Mouse (Mus musculus) bone marrow macrophage, adult 2 months (primary cell): Measurements from ENCODE around the gene Csnk1g2. TPM values are rescaled to one million over a fixed set of nuclear protein-coding genes. Genes with fewer than 3 reads are reported as not detected.

ENCODE experiments used
- H3K27ac ChIP-seq: 2 replicates; pipeline ENCODE4 v1.5.1; 2012; ENCODE audit warnings: low read depth, low read length; ENCODE audit not compliant: insufficient read depth
- H3K4me1 ChIP-seq: 2 replicates; pipeline ENCODE4 v1.6.1; 2012; ENCODE audit warnings: low read length; ENCODE audit not compliant: control insufficient read depth, insufficient read depth
- H3K4me3 ChIP-seq: 2 replicates; pipeline ENCODE4 v1.5.1; 2012; ENCODE audit warnings: mild to moderate bottlenecking, low read length, moderate library complexity; ENCODE audit not compliant: insufficient read depth
- CTCF ChIP-seq: IDR thresholded peaks from 2 replicates; pipeline ENCODE4 v1.5.1; 2012; ENCODE audit warnings: low read depth, mild to moderate bottlenecking, low read length, moderate library complexity
- POLR2A ChIP-seq: IDR thresholded peaks from 2 replicates; pipeline ENCODE4 v1.6.1; 2012; ENCODE audit warnings: mild to moderate bottlenecking, low read depth, low read length, borderline replicate concordance
- polyA plus RNA-seq: library from polyadenylated mRNA; stranded (reverse); fragments of >200 nt; gene quantifications from 2 replicates; pipeline ENCODE4 v1.2.4, GENCODE M21; 2012; ENCODE audit not compliant: missing spikeins, insufficient read depth, insufficient read length

Csnk1g2 gene
- 87.3 and 98.4 TPM in 2 replicates for polyA plus RNA-seq

DNA sequence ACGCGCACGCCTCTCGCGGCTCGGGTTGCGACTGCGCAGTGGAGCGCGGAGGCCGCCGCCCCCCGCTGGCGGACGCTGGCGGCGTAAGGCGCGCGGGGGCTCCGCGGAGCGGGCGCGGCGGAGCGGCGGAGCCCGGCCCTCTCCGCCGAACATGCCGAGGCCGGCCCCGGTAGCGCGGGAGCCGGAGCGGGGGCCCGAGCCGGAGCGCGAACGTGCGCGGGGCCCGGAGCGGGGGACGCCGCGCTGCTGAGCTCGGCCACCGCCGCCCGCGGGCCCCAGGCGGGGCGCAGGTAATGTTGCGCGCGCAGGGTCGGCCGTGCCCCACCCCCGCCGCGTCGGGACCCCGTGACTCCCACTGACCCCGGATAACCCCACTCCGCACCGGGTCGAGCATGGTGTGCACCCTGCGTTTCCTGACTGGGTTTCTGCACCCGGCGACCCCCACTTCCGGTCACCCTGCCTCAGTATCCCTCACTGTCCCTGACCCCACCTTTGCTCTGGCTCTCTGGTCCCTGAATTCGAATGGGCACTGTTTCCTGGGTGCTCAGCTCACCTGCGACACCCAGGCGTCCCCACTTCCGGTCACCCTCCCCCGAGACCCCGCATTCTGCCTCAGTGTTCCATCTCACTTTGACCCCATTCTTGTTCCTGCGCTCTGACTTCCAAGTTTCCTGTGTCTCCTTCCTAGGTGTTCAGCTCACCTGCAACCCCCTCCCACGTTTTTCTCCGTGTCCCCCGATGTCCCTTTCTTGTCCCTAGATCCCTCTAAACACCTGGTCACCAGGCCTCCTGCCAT lies at the start of gene Csnk1g2:
Gene Csnk1g2 (plus strand): TSS at position 178 of the 796 bp plus-strand sequence.
- H3K4me3 ChIP-seq, result peak within 1 kb of the TSS; percentile 79
- TF ChIP-seq CTCF (no peak), POLR2A (no peak)
- H3K4me1 ChIP-seq, result peaks cover 16% of the 10 kb centered on the region

DNA sequence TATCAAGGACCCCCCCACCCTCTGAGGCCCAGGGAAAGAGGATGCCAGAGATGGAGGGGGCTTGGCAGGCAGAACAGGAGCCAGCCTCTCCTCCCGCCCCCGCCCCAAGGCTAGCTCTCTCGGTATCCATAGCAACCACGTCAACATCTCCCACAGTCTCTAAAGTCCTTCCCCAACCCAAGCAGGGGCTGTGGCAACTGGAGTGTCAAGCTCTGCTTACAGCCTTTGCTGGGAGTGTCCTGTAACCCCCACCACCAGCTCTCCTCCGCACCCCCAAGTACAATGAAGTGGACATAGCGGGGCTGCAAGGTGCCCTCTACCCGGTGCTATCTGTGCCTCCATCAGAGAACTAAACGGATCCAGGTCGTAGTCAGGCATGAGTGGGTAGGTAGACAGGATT lies 48.7 kb upstream of the Csnk1g2 start:
- no peak for TF ChIP-seq POLR2A
- no peak for TF ChIP-seq CTCF
- H3K27ac ChIP-seq, result no peak overlapping the region
- H3K4me1 ChIP-seq, result peaks cover 36% of the 10 kb centered on the region
- no peak overlapping the region for H3K4me3 ChIP-seq

More for the DNA sequence above, at the start of gene Csnk1g2:
- H3K27ac ChIP-seq, result peak within 1 kb of the TSS; percentile 83

DNA sequence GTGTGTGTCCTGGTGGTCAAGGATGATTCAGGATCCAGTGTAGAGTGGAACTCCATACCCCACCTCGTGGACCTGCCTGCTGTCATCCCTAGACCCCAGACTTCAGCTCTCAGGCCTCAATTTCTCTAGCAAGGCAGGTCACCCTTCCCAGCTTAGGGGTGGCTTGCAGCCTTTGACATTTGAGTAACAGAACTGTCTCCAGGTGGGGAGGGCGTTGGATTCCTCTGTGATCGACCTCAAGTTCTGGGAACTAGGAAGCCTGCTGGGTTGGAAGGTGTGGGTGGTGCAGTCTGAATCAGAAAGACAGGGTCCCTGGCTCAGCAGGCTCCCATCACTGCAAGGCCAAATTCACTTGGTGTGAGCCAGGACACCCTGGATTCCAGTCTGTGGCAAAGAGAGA lies 47.7 kb upstream of the Csnk1g2 start:
- TF ChIP-seq POLR2A, result no peak
- no peak for TF ChIP-seq CTCF
- no peak overlapping the region for H3K27ac ChIP-seq
- peaks cover 35% of the 10 kb centered on the region for H3K4me1 ChIP-seq
- peak overlapping the region; percentile 92; the same call in 1 of the 2 replicates for H3K4me3 ChIP-seq

DNA sequence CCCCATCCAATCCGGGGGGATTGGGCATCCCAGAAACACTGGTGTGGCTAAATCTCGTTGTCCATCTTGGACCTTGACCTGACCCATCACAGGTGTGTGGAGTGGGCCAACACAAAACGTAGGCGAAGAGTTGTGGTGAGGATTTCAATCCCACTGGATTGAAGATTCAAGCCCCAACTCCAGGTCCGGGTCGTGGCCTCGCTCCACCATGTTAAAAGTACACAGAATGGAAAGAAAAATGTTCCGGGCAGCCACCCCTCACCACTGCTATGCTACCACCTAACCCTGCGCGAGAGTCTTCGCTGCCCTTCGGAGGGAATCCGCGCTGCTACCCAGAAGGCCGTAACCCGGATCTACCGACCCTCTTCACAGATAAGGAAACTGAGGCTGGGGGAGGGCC lies 46.7 kb upstream of the Csnk1g2 start:
- Histone ChIP-seq H3K4me1 (peaks cover 25% of the 10 kb centered on the region), H3K4me3 (peak overlapping the region; percentile 92), H3K27ac (no peak overlapping the region)
- TF ChIP-seq CTCF (no peak), POLR2A (no peak)

DNA sequence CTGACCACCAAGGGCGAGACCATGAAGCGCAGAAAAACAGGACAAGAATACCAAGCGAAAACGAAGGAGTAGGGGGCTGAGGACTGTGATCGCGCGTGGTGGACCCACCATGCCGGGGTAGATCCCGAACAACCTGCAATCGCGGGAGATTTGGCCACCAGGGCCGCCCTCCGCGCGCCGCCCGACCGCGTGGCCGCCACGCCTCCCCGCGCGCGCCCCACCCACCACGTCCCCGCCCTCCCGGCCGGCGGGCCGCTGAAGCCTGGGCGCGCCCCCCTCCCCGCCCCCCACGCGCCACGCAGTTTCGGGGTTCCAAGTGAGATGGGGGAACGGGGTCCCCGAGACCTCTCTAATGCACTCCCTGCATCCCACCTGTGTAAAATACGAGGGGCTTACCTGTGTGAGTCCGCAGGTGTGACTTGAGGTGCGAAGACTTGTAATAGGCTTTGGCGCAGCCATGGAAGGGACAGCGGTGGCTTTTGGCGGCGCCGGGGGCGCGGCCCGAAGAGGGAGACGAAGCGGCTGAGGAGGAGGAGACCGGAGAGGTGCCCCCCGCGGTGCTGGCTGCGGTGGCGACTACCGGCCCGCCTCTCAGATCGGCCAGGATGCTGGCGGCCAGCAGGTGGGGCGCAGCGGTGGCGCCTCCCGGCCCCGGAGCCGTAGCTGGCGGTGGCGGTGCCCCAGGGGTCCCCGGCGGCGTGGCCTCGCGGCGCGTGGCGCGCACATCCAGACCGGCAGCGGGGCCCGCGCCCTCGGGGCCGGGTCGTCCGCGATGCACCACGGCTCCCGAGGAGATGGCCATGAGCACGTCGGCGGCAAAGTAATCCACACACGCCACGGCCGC lies 46.1 kb upstream of the Csnk1g2 start:
- Histone ChIP-seq H3K4me1 (peaks cover 19% of the 10 kb centered on the region), H3K27ac (peak overlapping the region; percentile 54), H3K4me3 (peak overlapping the region; percentile 92)
- TF ChIP-seq CTCF, result no peak
- TF ChIP-seq POLR2A, result no peak

DNA sequence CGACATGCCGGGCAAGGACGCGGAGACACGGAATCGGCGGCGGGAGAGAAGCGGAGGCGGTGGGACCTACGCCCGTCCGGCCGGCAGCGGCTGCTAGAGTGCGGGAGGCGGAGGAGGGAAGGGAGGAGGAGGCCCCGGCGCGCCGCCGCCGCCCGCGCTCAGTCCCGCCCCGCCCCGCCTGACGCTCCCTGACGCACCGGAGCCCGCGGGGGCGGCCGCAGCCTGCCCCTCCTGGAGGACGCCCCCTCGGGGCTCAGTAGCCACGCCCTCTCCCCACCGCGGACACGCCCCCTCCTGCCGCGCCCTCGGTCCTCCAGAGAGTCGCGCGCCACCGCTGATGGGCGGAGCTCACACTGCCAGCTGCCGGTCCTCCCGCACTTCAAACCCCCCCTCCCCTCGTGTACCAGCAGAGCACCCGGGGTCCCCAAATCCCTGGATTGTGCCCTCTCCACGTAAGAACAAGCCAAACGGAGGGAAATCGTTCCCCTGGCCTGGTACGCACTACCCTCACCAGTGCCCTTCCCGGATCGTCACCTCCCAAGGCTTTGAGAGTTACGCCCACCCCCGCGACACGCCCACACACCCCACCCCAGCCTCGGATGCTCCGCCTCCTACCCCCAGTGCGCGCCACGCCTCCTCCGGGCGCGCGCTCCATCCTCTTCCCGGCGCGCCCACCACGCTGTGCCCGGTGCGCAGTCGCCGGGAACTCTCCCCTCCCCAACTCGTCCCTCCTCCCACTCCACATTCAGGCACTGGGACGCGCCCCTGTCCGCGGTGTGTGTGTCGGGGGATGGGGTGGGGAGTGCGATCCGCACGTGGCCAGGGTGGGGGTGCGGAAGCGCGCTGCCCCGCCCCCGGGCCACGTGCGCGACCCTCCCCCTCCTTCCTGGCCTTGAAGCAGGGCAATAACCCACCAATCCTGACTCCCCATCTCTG lies 45.2 kb upstream of the Csnk1g2 start, which contains the start of gene Klf16:
Gene Klf16 (minus strand): TSS at position 127 of the 936 bp plus-strand sequence.
- TF ChIP-seq POLR2A, result no peak
- no peak for TF ChIP-seq CTCF
- H3K4me3 ChIP-seq, result peak within 1 kb of the TSS; percentile 92
- H3K27ac ChIP-seq, result peak within 1 kb of the TSS; percentile 84
- H3K4me1 ChIP-seq, result peaks cover 17% of the 10 kb centered on the region

DNA sequence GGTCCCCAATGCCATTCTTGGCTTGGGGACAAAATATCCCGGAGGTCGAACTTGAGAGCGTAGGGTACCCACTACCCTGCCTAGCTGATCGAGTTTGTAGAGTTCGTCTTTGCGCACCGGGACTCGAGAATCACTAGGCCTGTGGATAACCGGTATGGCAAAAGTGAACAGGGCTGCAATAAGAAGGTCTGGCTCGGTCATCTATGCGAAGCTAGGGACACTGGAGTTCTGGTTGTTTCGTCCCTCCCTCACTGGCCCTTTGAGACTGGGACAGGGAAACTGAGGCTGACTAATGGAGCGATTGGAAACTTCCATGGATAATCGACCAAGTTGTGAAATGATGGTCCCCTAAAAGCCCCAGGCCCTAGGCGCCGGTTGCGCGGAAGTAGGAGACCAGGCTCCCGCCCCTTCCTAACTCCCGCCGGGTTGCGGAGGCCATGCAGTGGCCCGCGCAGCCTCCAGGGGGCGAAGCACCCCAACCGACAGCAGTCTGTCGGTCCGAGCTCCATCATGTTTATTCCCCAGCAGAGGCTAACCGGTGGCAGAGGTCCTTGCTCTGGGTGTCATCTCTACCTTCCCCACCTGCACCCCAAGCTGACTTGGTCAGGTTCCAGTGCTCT lies 44.4 kb upstream of the Csnk1g2 start:
- H3K4me1 ChIP-seq, result peaks cover 17% of the 10 kb centered on the region
- peak overlapping the region; percentile 83 for H3K27ac ChIP-seq

DNA sequence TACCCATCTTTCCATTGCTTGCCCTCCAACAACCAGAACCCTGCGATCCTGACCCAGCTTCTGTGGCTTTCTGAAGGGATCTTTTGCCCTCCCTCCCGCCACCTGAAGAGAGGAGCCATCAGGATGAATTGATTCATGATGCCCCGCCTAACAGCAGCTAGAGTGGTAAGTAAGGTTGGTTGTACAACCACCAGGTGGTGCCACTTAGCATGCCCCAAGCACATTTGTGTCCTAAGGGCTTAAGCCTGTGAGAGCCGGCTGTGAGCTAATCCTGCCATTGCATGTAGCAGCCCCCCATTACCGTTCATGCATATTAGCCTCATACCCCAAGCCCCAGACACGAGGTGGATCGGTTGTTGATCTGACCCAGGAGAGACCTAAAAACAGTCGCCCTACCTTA lies 43.7 kb upstream of the Csnk1g2 start:
- H3K4me3 ChIP-seq, result peak overlapping the region; percentile 90
- TF ChIP-seq CTCF, result no peak
- no peak for TF ChIP-seq POLR2A
- peaks cover 17% of the 10 kb centered on the region for H3K4me1 ChIP-seq
- 0 out of 2 replicates have a peak overlapping the region, but pooled peaks have one; percentile 3 for H3K27ac ChIP-seq

More for the DNA sequence above, 44.4 kb upstream of the Csnk1g2 start:
- TF ChIP-seq POLR2A (0 out of 2 replicates have a peak, but pooled peaks have one; percentile 51), CTCF (peak; percentile 77)
- peak overlapping the region; percentile 90 for H3K4me3 ChIP-seq
